Mouse (Mus musculus): Measurements from ENCODE around the gene Mindy1. TPM values are rescaled to one million over a fixed set of nuclear protein-coding genes. Genes with fewer than 3 reads are reported as not detected.

Mindy1 gene
- polyA plus RNA-seq, 1 experiment from 2014 or later, result 41.6 TPM

DNA sequence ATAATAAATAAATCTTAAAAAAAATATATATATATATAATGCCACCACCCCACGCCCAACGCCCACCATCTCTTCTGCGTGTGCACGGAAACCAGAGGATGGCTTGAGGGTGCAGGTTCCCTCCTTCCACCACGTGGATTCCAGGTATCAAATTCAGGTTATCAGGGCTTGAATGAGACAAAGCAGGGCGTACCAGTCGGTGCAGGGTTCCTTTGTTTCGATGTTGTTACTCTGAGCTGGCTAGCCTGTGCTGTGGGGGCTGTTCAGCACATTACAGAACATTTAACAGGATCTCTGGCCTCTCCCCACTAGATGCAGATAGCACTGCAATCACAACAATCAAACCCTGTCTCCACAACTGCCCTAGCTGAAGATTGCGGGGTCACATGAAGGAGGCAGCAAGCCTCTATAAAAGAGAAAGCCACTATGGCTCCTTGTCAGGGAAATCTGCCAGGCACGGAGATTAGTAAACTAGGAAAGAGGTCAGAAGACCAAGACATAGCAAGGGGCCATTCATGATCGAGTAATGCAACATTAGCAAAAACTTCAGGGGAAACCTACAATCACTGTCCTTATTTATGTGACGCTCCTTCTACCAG lies 10.3 kb upstream of the Mindy1 start:
- H3K27ac ChIP-seq, result no peak overlapping the region
- H3K9me3 ChIP-seq, result no peaks in the 10 kb centered on the region
- H3K4me3 ChIP-seq, result no peak overlapping the region
- H3K4me2 ChIP-seq, result no peak overlapping the region
- no peaks in the 10 kb centered on the region for H3K4me1 ChIP-seq
- 77% methylated on average over 12 of the region's 12 CpGs for WGBS
- ATAC-seq (ENCODE audit: borderline replicate concordance, extremely low read depth, low FRiP score, low TSS enrichment), result no peak
- peaks cover 19% of the 10 kb centered on the region for H3K36me3 ChIP-seq
- H3K27me3 ChIP-seq, result no peaks in the 10 kb centered on the region
- H3K9ac ChIP-seq, result no peak overlapping the region

DNA sequence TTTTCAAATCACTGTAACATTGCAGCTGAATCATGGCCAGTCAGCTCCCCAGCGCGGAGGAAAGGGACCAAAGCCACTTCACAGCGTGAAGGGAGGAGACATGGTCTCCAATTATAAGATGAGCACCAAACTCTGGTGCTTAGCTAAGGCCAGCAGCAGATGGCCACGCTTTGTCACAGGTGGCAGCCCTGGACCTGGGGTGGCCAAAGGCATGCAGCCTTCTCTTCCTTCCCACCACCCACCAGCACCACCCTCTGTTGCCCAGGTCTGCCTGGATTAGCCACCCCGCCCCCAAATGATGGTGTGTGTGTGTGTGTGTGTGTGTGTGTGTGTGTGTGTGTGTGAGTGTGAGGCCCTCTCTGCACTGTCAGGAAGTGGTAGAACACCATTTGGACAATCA lies 7.7 kb upstream of the Mindy1 start:
- no peaks in the 10 kb centered on the region for H3K36me3 ChIP-seq
- H3K27ac ChIP-seq, result no peak overlapping the region
- no peaks in the 10 kb centered on the region for H3K27me3 ChIP-seq
- H3K4me1 ChIP-seq, result no peaks in the 10 kb centered on the region
- no peak overlapping the region for H3K4me2 ChIP-seq
- H3K9ac ChIP-seq, result no peak overlapping the region
- no peak for ATAC-seq (ENCODE audit: borderline replicate concordance, extremely low read depth, low FRiP score, low TSS enrichment)
- no peaks in the 10 kb centered on the region for H3K9me3 ChIP-seq
- H3K4me3 ChIP-seq, result no peak overlapping the region
- WGBS, result 83% methylated on average over 5 of the region's 5 CpGs

GRCm38 (mm10) chr3:95274453-95274852 lies 6.7 kb upstream of the Mindy1 start:
- no peak overlapping the region for H3K4me2 ChIP-seq
- no peak for ATAC-seq (ENCODE audit: borderline replicate concordance, extremely low read depth, low FRiP score, low TSS enrichment)
- H3K4me1 ChIP-seq, result no peaks in the 10 kb centered on the region

DNA sequence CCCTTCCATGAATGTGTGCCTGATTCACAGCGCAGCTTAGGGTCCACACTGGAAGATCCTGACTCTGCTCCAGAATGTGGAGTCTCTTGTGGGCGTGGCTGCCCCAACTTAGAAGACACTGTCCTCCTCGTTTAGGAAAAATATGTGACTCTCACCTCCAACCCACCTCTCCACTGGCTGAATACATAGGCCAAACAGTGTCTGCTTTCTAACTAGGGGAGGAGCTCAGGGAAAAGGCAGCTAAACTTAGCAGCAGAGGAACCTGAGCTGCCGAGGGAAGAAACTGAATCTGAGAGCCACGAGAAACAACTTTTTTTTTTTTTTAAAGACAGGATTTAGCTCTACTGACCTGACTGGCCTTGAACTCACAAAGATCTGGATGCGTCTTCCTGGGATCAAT lies 6.0 kb upstream of the Mindy1 start:
- no peaks in the 10 kb centered on the region for H3K27me3 ChIP-seq
- H3K4me1 ChIP-seq, result 0 out of 2 replicates have a peak, but pooled peaks cover 2% of the 10 kb centered on the region
- H3K4me2 ChIP-seq, result no peak overlapping the region
- H3K9me3 ChIP-seq, result no peaks in the 10 kb centered on the region
- no peaks in the 10 kb centered on the region for H3K36me3 ChIP-seq
- no peak overlapping the region for H3K4me3 ChIP-seq
- WGBS, result 68% methylated on average over 6 of the region's 6 CpGs
- H3K9ac ChIP-seq, result no peak overlapping the region
- no peak overlapping the region for H3K27ac ChIP-seq
- no peak for ATAC-seq (ENCODE audit: borderline replicate concordance, extremely low read depth, low FRiP score, low TSS enrichment)

More at GRCm38 (mm10) chr3:95274453-95274852, 6.7 kb upstream of the Mindy1 start:
- Histone ChIP-seq H3K4me3 (no peak overlapping the region), H3K36me3 (no peaks in the 10 kb centered on the region), H3K9me3 (no peaks in the 10 kb centered on the region), H3K9ac (no peak overlapping the region), H3K27me3 (no peaks in the 10 kb centered on the region), H3K27ac (no peak overlapping the region)
- 94% methylated on average over 4 of the region's 4 CpGs for WGBS

DNA sequence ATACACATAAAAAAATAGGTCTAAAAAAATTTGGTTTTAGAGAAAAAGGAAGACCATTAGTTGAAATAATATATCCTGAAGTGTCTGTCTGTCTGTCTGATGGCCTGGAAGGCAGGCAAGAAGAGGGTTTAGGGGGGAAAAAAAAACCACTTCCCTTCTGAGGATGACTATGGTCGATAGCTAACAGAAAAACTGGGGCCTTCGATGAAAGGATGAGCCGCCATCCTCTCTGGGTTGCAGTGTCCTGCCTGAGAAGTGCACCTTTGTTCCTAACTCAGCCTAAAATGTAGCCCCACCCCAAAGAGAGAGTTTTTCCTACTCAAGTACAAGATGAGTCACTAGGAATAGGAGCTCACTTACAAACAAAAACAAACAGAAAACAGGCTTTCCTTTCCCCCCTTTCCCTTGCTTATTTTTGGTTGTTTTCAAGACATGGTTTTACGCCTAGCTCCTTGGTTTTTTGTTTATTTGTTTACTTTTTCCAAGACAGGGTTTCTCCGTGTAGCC lies 4.7 kb upstream of the Mindy1 start:
- Histone ChIP-seq H3K4me2 (no peak overlapping the region), H3K9me3 (no peaks in the 10 kb centered on the region), H3K27ac (no peak overlapping the region), H3K9ac (no peak overlapping the region), H3K4me1 (0 out of 2 replicates have a peak, but pooled peaks cover 8% of the 10 kb centered on the region), H3K36me3 (no peaks in the 10 kb centered on the region), H3K4me3 (no peak overlapping the region), H3K27me3 (no peaks in the 10 kb centered on the region)
- WGBS, result 64% methylated on average over 5 of the region's 5 CpGs
- no peak for ATAC-seq (ENCODE audit: borderline replicate concordance, extremely low read depth, low FRiP score, low TSS enrichment)

DNA sequence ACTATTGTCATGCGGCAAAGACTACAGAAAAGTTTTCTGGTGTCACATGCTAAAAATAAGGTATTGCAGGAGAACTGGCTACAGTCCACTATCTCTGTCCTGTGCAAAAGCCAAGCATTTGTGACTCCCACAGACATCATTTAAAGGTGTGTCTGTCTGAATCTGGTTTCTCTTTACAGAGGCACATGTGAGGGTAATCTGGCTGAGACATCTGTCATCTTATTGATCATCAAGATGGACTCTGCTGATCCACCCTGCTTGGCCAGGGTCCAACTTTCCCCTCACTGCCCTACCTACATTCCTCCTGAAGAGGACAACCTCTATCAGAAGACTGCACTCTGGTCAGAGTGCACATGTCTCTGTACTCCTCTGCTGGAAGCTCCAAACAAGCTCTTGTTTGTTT lies 4.0 kb upstream of the Mindy1 start:
- Histone ChIP-seq H3K9me3 (no peaks in the 10 kb centered on the region), H3K27ac (no peak overlapping the region), H3K9ac (no peak overlapping the region), H3K4me1 (0 out of 2 replicates have a peak, but pooled peaks cover 8% of the 10 kb centered on the region), H3K4me3 (no peak overlapping the region), H3K4me2 (no peak overlapping the region), H3K36me3 (no peaks in the 10 kb centered on the region), H3K27me3 (no peaks in the 10 kb centered on the region)
- 86% methylated on average over 1 of the region's 1 CpGs for WGBS
- ATAC-seq (ENCODE audit: borderline replicate concordance, extremely low read depth, low FRiP score, low TSS enrichment), result no peak

DNA sequence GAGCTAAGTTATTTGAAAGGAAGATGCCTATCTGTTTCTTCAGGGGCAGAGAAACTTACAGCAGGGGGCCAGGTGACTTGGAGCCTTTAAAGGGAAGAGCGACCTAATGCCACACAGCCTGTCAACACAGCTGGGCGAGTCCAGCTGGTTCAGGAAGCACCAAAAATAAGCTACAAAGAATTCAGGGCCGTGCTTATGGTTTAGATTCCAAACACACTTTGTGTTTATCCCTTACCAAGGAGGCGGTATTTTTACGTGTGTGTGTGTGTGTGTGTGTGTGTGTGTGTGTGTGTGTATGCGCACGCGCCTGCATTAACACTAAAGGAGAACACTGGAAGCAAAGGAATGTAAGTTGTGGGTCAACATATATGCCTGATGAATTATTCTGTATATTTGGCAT lies 398 bp upstream of the Mindy1 start:
- 9% methylated on average over 8 of the region's 8 CpGs for WGBS
- peak overlapping the region; percentile 98 for H3K27ac ChIP-seq
- H3K27me3 ChIP-seq, result no peaks in the 10 kb centered on the region
- peak overlapping the region; percentile 72 for H3K4me2 ChIP-seq
- no peaks in the 10 kb centered on the region for H3K9me3 ChIP-seq
- no peaks in the 10 kb centered on the region for H3K36me3 ChIP-seq
- H3K4me1 ChIP-seq, result peaks cover 19% of the 10 kb centered on the region
- ATAC-seq (ENCODE audit: borderline replicate concordance, extremely low read depth, low FRiP score, low TSS enrichment), result no peak
- H3K4me3 ChIP-seq, result peak overlapping the region; percentile 70
- H3K9ac ChIP-seq, result peak overlapping the region; percentile 75

GRCm38 (mm10) chr3:95282381-95282864 lies 1.3 kb downstream of the Mindy1 start:
- Histone ChIP-seq H3K27ac (peak overlapping the region; percentile 98), H3K4me1 (peaks cover 19% of the 10 kb centered on the region), H3K27me3 (no peaks in the 10 kb centered on the region), H3K9me3 (no peaks in the 10 kb centered on the region), H3K4me3 (peak overlapping the region; percentile 70), H3K36me3 (no peaks in the 10 kb centered on the region), H3K9ac (peak overlapping the region; percentile 76), H3K4me2 (peak overlapping the region; percentile 72)
- no peak for ATAC-seq (ENCODE audit: borderline replicate concordance, extremely low read depth, low FRiP score, low TSS enrichment)
- 0% methylated on average over 11 of the region's 11 CpGs for WGBS

GRCm38 (mm10) chr3:95282865-95283588 lies 1.9 kb downstream of the Mindy1 start:
- H3K9ac ChIP-seq, result peak overlapping the region; percentile 76
- WGBS, result 0% methylated on average over 51 of the region's 51 CpGs
- peak overlapping the region; percentile 98 for H3K27ac ChIP-seq
- H3K9me3 ChIP-seq, result no peaks in the 10 kb centered on the region
- ATAC-seq (ENCODE audit: borderline replicate concordance, extremely low read depth, low FRiP score, low TSS enrichment), result peak; percentile 77
- peaks cover 19% of the 10 kb centered on the region for H3K4me1 ChIP-seq
- H3K4me3 ChIP-seq, result peak overlapping the region; percentile 70
- H3K36me3 ChIP-seq, result peaks cover 5% of the 10 kb centered on the region; the same call in 1 of the 2 replicates
- peak overlapping the region; percentile 72 for H3K4me2 ChIP-seq
- H3K27me3 ChIP-seq, result no peaks in the 10 kb centered on the region

- WGBS, result 2% methylated on average over 7 of the region's 7 CpGs
- Histone ChIP-seq H3K9ac (peak overlapping the region; percentile 76), H3K4me1 (peaks cover 19% of the 10 kb centered on the region), H3K9me3 (no peaks in the 10 kb centered on the region), H3K27me3 (no peaks in the 10 kb centered on the region), H3K4me3 (peak overlapping the region; percentile 70), H3K27ac (peak overlapping the region; percentile 98), H3K4me2 (peak overlapping the region; percentile 72), H3K36me3 (peaks cover 11% of the 10 kb centered on the region)
- ATAC-seq (ENCODE audit: borderline replicate concordance, extremely low read depth, low FRiP score, low TSS enrichment), result no peak
Observed at GRCm38 (mm10) chr3:95283589-95283941, 2.4 kb downstream of the Mindy1 start.

- 19% methylated on average over 1 of the region's 1 CpGs for WGBS
- Histone ChIP-seq H3K36me3 (peaks cover 14% of the 10 kb centered on the region), H3K9me3 (no peaks in the 10 kb centered on the region), H3K4me1 (peaks cover 19% of the 10 kb centered on the region), H3K4me3 (peak overlapping the region; percentile 70), H3K4me2 (peak overlapping the region; percentile 72), H3K27me3 (no peaks in the 10 kb centered on the region), H3K9ac (peak overlapping the region; percentile 76), H3K27ac (peak overlapping the region; percentile 98)
- ATAC-seq (ENCODE audit: borderline replicate concordance, extremely low read depth, low FRiP score, low TSS enrichment), result no peak
Observed at GRCm38 (mm10) chr3:95284062-95284461, 2.9 kb downstream of the Mindy1 start.
